Mouse (Mus musculus): ENCODE results near the gene Tomm40l. TPM values are rescaled to one million over a fixed set of nuclear protein-coding genes. Genes with fewer than 3 reads are reported as not detected.

The Tomm40l gene
- polyA plus RNA-seq, 1 experiment from 2014 or later = 32.2 TPM

GRCm38 (mm10) chr1:171260316-171260715 lies 38.0 kb upstream of the Tomm40l start:
- no peak overlapping the region for H3K4me3 ChIP-seq
- H3K9me3 ChIP-seq (replicated peaks) = no peaks in the 10 kb centered on the region
- 91% methylated on average over 3 of the region's 3 CpGs for WGBS
- H3K27me3 ChIP-seq (ENCODE audit: low read depth, poor library complexity, severe bottlenecking) = no peaks in the 10 kb centered on the region
- H3K27ac ChIP-seq (replicated peaks) = no peak overlapping the region
- DNase-seq (ENCODE audit: low spot score) = no peak
- H3K36me3 ChIP-seq = peaks cover 24% of the 10 kb centered on the region
- peaks cover 21% of the 10 kb centered on the region for H3K4me1 ChIP-seq

DNA sequence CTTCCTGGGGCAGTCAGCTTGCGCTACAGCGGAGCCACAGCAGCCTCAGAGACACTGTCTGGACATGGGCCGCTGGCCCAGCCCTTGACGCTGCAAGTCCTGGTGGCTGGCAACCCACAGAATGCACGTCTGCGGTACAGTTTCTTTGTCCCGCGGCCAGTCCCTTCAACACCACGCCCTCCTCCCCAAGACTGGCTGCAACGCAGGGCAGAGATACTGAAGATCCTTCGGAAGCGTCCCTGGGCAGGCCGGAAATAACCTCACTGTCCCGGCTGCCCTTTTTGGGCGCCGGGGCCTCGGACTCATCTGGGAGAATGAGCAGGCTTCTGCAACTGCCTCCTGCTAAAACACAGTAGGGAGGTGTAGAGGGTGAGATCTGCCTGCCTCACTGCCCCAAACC lies 36.6 kb upstream of the Tomm40l start:
- H3K27ac ChIP-seq (replicated peaks) = no peak overlapping the region
- no peak overlapping the region for H3K4me3 ChIP-seq
- no peaks in the 10 kb centered on the region for H3K27me3 ChIP-seq (ENCODE audit: low read depth, poor library complexity, severe bottlenecking)
- DNase-seq (ENCODE audit: low spot score) = no peak
- 85% methylated on average over 17 of the region's 17 CpGs for WGBS
- H3K4me1 ChIP-seq = peaks cover 21% of the 10 kb centered on the region
- peaks cover 37% of the 10 kb centered on the region for H3K36me3 ChIP-seq
- H3K9me3 ChIP-seq (replicated peaks) = no peaks in the 10 kb centered on the region

- WGBS = 90% methylated on average over 9 of the region's 9 CpGs
- Histone ChIP-seq H3K27ac (replicated peaks) (no peak overlapping the region), H3K36me3 (peaks cover 46% of the 10 kb centered on the region), H3K4me3 (no peak overlapping the region), H3K9me3 (replicated peaks) (no peaks in the 10 kb centered on the region), H3K4me1 (peaks cover 18% of the 10 kb centered on the region), H3K27me3 (ENCODE audit: low read depth, poor library complexity, severe bottlenecking) (no peaks in the 10 kb centered on the region)
- no peak for DNase-seq (ENCODE audit: low spot score)
Measured at GRCm38 (mm10) chr1:171257781-171258180, 35.5 kb upstream of the Tomm40l start.

- Histone ChIP-seq H3K4me3 (peak overlapping the region; percentile 11; the same call in 1 of the 2 replicates), H3K27ac (replicated peaks) (peak overlapping the region; percentile 6; the same call in 1 of the 2 replicates), H3K9me3 (replicated peaks) (no peaks in the 10 kb centered on the region), H3K27me3 (ENCODE audit: low read depth, poor library complexity, severe bottlenecking) (no peaks in the 10 kb centered on the region), H3K36me3 (peaks cover 47% of the 10 kb centered on the region), H3K4me1 (peaks cover 18% of the 10 kb centered on the region)
- 66% methylated on average over 15 of the region's 15 CpGs for WGBS
- DNase-seq (ENCODE audit: low spot score) = peak; percentile 69
Measured at GRCm38 (mm10) chr1:171256937-171257548, 34.7 kb upstream of the Tomm40l start.

DNA sequence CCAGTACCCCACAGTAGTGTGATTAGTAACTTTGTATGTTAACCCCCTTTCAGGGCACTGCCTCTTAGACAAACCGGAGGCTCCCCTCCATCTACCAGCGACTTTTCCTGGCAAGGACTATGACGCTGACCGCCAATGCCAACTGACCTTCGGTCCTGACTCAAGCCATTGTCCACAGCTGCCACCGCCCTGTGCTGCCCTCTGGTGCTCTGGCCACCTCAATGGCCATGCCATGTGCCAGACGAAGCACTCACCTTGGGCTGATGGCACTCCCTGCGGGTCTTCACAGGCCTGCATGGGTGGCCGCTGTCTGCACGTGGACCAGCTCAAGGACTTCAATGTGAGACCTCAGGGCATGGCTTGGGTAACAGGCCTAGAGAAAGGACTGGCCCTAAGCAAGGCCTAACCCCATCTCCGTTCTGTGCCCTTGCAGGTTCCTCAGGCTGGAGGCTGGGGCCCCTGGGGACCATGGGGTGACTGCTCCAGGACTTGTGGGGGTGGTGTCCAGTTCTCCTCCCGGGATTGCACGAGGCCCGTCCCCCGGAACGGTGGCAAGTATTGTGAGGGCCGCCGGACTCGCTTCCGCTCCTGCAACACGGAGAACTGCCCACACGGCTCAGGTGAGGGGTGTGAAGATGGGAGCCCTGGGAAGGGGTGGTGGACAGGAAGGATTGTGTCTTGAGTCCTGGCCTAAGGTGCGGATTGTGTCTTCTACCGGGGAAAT lies 33.9 kb upstream of the Tomm40l start:
- H3K9me3 ChIP-seq (replicated peaks) = no peaks in the 10 kb centered on the region
- H3K4me1 ChIP-seq = peaks cover 24% of the 10 kb centered on the region
- H3K4me3 ChIP-seq = no peak overlapping the region
- WGBS = 88% methylated on average over 24 of the region's 24 CpGs
- peaks cover 47% of the 10 kb centered on the region for H3K36me3 ChIP-seq
- H3K27ac ChIP-seq (replicated peaks) = peak overlapping the region; percentile 6; the same call in 1 of the 2 replicates
- no peaks in the 10 kb centered on the region for H3K27me3 ChIP-seq (ENCODE audit: low read depth, poor library complexity, severe bottlenecking)
- DNase-seq (ENCODE audit: low spot score) = no peak

DNA sequence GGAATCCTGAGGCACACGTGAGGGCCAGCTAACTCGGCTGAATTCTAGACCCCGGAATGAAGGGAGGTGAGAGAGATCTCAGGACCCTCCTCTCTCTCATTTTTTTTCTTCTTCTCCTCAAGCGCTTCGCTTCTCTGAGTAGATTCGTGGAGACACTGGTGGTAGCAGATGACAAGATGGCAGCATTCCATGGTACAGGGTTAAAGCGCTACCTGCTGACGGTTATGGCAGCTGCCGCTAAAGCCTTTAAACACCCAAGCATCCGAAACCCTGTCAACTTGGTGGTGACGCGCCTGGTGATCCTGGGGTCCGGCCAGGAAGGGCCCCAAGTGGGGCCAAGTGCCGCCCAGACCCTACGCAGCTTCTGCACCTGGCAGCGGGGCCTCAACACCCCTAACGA lies 30.1 kb upstream of the Tomm40l start:
- H3K9me3 ChIP-seq (replicated peaks) = no peaks in the 10 kb centered on the region
- H3K36me3 ChIP-seq = peaks cover 31% of the 10 kb centered on the region
- DNase-seq (ENCODE audit: low spot score) = no peak
- peaks cover 4% of the 10 kb centered on the region; the same call in 1 of the 2 replicates for H3K27me3 ChIP-seq (ENCODE audit: low read depth, poor library complexity, severe bottlenecking)
- H3K27ac ChIP-seq (replicated peaks) = peak overlapping the region; percentile 86
- H3K4me1 ChIP-seq = peaks cover 59% of the 10 kb centered on the region
- H3K4me3 ChIP-seq = peak overlapping the region; percentile 53
- 46% methylated on average over 17 of the region's 17 CpGs for WGBS

GRCm38 (mm10) chr1:171251594-171252324 lies 29.4 kb upstream of the Tomm40l start:
- 1% methylated on average over 13 of the region's 13 CpGs for WGBS

GRCm38 (mm10) chr1:171250680-171251593 lies 28.6 kb upstream of the Tomm40l start, which contains the start of gene Ndufs2:
Gene Ndufs2 (minus strand): TSS chr1:171251388.
- peak within 1 kb of the TSS; percentile 53 for H3K4me3 ChIP-seq
- H3K9me3 ChIP-seq (replicated peaks) = no peaks in the 10 kb centered on the region
- H3K36me3 ChIP-seq = peaks cover 23% of the 10 kb centered on the region
- WGBS = 10% methylated on average over 26 of the region's 26 CpGs
- peak; percentile 46 for DNase-seq (ENCODE audit: low spot score)
- peak within 1 kb of the TSS; percentile 86 for H3K27ac ChIP-seq (replicated peaks)
- peaks cover 69% of the 10 kb centered on the region for H3K4me1 ChIP-seq
- H3K27me3 ChIP-seq (ENCODE audit: low read depth, poor library complexity, severe bottlenecking) = peaks cover 4% of the 10 kb centered on the region; the same call in 1 of the 2 replicates

More at GRCm38 (mm10) chr1:171251594-171252324, 29.4 kb upstream of the Tomm40l start:
- Histone ChIP-seq H3K4me1 (peaks cover 63% of the 10 kb centered on the region), H3K27ac (replicated peaks) (peak overlapping the region; percentile 86), H3K9me3 (replicated peaks) (no peaks in the 10 kb centered on the region), H3K36me3 (peaks cover 30% of the 10 kb centered on the region), H3K4me3 (peak overlapping the region; percentile 53), H3K27me3 (ENCODE audit: low read depth, poor library complexity, severe bottlenecking) (peaks cover 4% of the 10 kb centered on the region; the same call in 1 of the 2 replicates)
- DNase-seq (ENCODE audit: low spot score) = peak; percentile 68

GRCm38 (mm10) chr1:171249913-171250600 lies 27.7 kb upstream of the Tomm40l start, which contains the start of gene Adamts4:
Gene Adamts4 (plus strand): TSS chr1:171250421.
- peak within 1 kb of the TSS; percentile 86 for H3K27ac ChIP-seq (replicated peaks)
- peak; percentile 64 for DNase-seq (ENCODE audit: low spot score)
- H3K4me3 ChIP-seq = peak within 1 kb of the TSS; percentile 53
- peaks cover 4% of the 10 kb centered on the region; the same call in 1 of the 2 replicates for H3K27me3 ChIP-seq (ENCODE audit: low read depth, poor library complexity, severe bottlenecking)
- peaks cover 29% of the 10 kb centered on the region for H3K36me3 ChIP-seq
- peaks cover 75% of the 10 kb centered on the region for H3K4me1 ChIP-seq
- H3K9me3 ChIP-seq (replicated peaks) = no peaks in the 10 kb centered on the region
- 15% methylated on average over 5 of the region's 5 CpGs for WGBS

DNA sequence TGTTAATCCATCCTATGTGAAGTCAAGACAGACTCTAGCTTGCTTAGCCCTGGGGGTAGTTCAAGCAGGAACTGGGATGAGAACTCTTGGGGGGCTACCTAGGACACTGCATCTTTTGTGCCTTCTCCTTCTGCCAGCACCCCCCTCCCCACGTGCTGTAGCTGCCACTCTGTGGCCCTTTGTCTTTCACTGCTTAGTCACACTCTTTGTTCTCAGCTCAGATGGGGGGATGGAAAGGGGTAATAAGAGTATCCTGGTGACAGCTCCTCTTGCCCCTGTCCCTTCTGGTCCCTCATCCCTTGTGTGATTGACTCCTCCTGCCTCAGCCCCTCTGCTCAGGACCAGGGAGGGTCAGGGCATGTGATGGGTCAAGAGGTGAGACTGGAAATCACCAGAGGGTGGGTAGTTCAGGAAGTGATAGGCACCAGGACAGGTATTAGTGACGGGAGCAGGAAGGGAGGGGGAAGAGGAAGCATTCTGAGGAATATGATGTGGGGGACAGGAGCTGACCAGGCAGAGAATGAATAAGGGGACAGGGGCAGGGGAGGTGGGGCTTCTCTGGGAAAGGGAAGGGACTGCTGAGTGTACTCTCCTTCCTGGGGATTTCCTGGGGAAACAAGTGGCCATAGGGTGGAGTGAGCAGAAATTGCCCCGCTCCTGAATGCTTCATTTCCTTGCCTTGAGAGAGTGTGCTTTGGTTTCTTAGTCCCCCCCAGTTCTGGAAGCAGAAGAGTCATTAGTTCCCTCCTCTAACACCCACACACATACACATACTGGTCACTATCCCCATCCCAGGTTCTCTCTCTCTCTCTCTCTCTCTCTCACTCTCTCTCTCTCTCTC lies 26.3 kb upstream of the Tomm40l start:
- Histone ChIP-seq H3K36me3 (peaks cover 27% of the 10 kb centered on the region), H3K27me3 (ENCODE audit: low read depth, poor library complexity, severe bottlenecking) (peaks cover 4% of the 10 kb centered on the region; the same call in 1 of the 2 replicates), H3K9me3 (replicated peaks) (no peaks in the 10 kb centered on the region), H3K27ac (replicated peaks) (peak overlapping the region; percentile 95), H3K4me1 (peaks cover 75% of the 10 kb centered on the region), H3K4me3 (peak overlapping the region; percentile 88)
- 39% methylated on average over 3 of the region's 3 CpGs for WGBS
- no peak for DNase-seq (ENCODE audit: low spot score)

- Histone ChIP-seq H3K4me1 (peaks cover 70% of the 10 kb centered on the region), H3K9me3 (replicated peaks) (no peaks in the 10 kb centered on the region), H3K4me3 (peak overlapping the region; percentile 88), H3K27me3 (ENCODE audit: low read depth, poor library complexity, severe bottlenecking) (peaks cover 4% of the 10 kb centered on the region; the same call in 1 of the 2 replicates), H3K36me3 (peaks cover 28% of the 10 kb centered on the region), H3K27ac (replicated peaks) (peak overlapping the region; percentile 95)
- 31% methylated on average over 4 of the region's 4 CpGs for WGBS
- no peak for DNase-seq (ENCODE audit: low spot score)
Measured at GRCm38 (mm10) chr1:171247916-171248315, 25.6 kb upstream of the Tomm40l start.
